Mouse (Mus musculus) adrenal gland (tissue): ENCODE data around the gene Gfra1.

Experiments
- intact Hi-C: fragments of 180-260 bp; cut with DNase I; formaldehyde crosslinking; loops from one replicate; pipeline ENCODE4 v1.15.1; 2025

The Gfra1 gene

GRCm38 (mm10) chr19:58260934-58261333 lies 194.8 kb downstream of the Gfra1 start:
- intact Hi-C loops: no loop called here

- intact Hi-C loops: no loop called here
Measured at GRCm38 (mm10) chr19:58259250-58259649, 196.5 kb downstream of the Gfra1 start.

DNA sequence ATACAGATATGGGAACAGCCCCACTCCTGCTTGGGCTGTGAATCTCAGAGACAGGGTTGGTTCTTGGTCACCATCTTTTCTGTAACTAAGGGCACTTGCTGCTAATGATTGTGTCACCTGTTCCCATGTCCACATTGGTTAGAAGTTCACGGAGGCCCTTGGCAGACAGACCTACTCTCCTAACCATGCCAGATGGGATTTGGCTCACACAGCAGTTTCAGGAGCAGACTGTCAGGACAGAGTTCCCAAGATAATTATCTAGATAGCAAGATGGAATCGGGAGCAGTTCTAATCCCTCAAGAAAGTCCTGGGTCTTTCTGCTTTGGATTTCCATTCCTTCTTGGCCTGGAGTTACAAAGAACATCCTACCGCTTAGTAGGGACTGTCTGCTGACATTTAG lies 199.2 kb downstream of the Gfra1 start:
- intact Hi-C loops: no loop called here

GRCm38 (mm10) chr19:58255394-58255793 lies 200.3 kb downstream of the Gfra1 start:
- intact Hi-C loops: no loop called here

- intact Hi-C loops: no loop called here
Measured at GRCm38 (mm10) chr19:58254172-58254571, 201.5 kb downstream of the Gfra1 start.

- intact Hi-C loops: no loop called here
Measured at GRCm38 (mm10) chr19:58251698-58252097, 204.0 kb downstream of the Gfra1 start.

GRCm38 (mm10) chr19:58251095-58251494 lies 204.6 kb downstream of the Gfra1 start:
- intact Hi-C loops: no loop called here

- intact Hi-C loops: no loop called here
Measured at GRCm38 (mm10) chr19:58250237-58250636, 205.5 kb downstream of the Gfra1 start.

DNA sequence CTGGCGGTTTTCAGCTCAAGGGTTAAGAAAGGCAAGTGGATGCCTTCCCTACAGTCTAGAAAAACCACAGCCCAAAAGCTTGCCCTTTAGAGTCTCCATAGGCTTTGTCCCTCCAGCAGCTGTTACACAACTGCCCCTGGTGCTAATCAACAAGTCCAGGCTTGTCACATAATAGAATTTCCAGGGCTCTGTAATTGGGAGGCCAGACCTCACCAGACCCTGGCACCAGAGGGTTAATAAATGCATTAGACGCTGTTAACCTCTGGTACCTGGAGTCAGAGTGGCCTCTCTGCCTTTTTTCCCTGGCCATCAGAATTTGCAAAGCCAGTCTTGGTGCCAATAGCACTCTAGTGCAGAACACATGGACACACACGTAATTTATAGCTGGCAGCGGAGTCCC lies 211.6 kb downstream of the Gfra1 start:
- intact Hi-C loops: no loop called here

DNA sequence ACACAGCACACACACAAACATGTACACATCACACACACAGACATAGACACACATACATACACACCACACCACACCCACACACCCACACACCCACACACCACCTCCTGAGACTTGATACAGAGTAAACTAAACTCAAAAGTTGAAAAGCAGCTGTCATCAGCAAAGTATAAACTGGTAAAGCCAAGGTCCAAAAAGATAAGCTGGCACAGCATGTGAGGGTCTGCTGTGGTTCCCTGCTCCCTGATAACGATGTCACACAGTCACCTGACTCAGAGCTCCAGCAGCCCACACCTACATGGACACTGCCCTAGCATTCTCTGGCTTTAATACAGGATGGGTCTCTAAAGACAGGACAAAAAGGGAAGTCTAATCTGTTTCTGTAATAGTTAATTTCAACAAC lies 212.1 kb downstream of the Gfra1 start:
- intact Hi-C loops: no loop called here

GRCm38 (mm10) chr19:58238325-58238724 lies 217.4 kb downstream of the Gfra1 start:
- intact Hi-C loops: no loop called here

DNA sequence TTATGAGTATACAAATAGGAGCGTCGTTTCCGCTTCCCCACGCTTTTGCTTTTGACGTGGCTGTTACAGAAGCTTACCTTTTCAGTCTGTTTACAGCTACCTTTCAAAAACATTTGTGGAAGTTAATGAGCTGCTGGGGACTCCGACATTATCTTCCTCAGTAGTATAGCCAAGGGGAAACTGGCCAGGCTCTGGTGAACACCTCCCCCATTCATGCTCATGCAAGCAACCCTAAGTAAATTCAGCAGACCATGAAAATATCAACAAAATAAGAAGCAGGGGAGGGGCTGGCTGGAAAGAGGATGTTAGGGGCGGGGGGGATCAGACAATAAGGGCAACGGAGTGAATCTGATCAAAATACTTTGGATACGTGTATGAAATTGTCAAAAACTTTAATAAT lies 228.0 kb downstream of the Gfra1 start:
- intact Hi-C loops: no loop called here

DNA sequence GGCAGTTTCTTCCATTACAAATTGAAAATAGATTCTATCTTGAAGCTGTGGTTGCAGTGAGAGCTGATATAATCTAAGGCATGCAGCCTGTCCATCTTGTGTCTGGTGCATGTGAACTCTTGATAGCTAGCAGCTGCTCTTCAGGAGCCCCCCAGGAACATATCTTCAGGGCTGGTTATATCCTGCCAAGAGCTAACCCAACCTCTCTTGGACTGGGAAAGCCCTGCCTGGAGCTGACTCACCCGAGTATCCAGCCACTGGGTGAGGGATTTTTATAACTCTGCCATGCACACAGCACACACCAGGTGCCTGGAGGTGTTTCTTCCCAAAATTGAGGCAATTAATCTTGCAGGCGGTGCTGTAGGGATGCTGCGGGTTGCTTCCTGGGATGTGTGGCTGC lies 228.8 kb downstream of the Gfra1 start:
- intact Hi-C loops: no loop called here

GRCm38 (mm10) chr19:58220061-58220831 lies 235.5 kb downstream of the Gfra1 start:
- intact Hi-C loops: no loop called here

GRCm38 (mm10) chr19:58217591-58217990 lies 238.1 kb downstream of the Gfra1 start:
- intact Hi-C loops: no loop called here

GRCm38 (mm10) chr19:58206496-58207044 lies 249.1 kb downstream of the Gfra1 start:
- intact Hi-C loops: no loop called here

GRCm38 (mm10) chr19:58205470-58205869 lies 250.2 kb downstream of the Gfra1 start:
- intact Hi-C loops: no loop called here

- intact Hi-C loops: no loop called here
Measured at GRCm38 (mm10) chr19:58202627-58203026, 253.1 kb downstream of the Gfra1 start.

DNA sequence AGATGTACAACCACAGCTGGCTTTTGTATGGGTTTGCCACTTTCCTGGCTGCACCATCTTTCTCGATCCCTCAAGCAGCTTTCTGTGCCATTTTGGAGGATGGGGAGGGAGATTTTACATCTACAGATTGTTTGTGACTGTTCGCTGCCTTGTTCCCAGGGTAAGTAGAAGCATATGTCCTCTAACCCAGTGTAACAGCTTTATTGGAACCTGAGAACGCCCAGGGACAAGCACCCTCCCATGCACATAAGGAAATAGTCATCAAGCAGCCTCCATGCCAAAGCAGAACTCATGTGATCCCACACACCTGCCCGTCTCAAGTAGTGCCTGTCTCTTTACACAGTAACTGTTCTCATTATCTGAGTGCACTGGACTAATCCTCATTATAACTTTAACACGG lies 256.0 kb downstream of the Gfra1 start:
- intact Hi-C loops: no loop called here

DNA sequence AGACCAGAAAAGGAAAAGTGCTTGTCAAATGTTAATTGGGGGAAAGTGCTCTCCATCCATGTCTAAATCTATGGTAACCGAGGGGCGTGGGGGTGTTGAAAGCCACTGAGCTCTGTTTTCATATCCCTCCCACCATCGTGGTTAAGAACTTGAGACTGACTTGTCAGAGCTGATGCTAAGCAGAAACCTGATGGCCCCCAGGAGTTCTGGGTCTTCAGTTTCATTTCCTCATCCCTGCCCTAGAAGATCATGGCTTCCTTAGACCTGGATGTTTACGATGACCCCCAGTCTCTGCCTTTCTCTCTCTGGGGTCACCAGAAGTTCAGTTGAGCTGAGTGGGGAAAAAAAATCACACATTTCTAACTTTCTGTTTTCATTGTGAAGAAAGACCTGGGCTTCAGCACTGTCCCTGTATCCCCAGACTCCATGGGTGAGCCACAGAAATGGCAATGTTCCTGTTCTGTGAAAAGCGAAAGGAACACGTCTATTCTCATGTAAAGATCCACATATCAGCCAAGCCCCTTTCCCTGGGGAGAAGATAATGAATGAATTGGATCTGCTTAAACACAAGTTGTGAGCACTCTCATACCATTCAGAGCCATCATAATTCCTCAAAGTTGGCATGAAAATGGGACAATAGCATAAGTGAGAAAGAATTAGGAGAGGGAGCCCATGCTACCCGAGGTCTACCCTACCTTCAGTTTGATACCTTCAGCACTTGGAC lies 261.8 kb downstream of the Gfra1 start:
- intact Hi-C loops: no loop called here

GRCm38 (mm10) chr19:58190947-58191346 lies 264.8 kb downstream of the Gfra1 start:
- intact Hi-C loops: no loop called here

GRCm38 (mm10) chr19:58186558-58186957 lies 269.2 kb downstream of the Gfra1 start:
- intact Hi-C loops: no loop called here
